Mouse (Mus musculus): Measurements from ENCODE around the gene Elk4.

The Elk4 gene

GRCm38 (mm10) chr1:132011785-132012184 lies 4.4 kb downstream of the Elk4 start:
- in situ Hi-C loops (cut with MboI, MseI), result loop anchor here (10.0 to 25.0 kb wide), 2 partner anchors 1024 to 1297 kb away; partner anchors contain the start of genes Gm29427 and Yod1

GRCm38 (mm10) chr1:132012861-132013260 lies 5.5 kb downstream of the Elk4 start:
- in situ Hi-C loops (cut with MboI, MseI), result loop anchor here (10.0 to 25.0 kb wide), 2 partner anchors 1026 to 1298 kb away; partner anchors contain the start of genes Gm29427 and Yod1

GRCm38 (mm10) chr1:132014800-132015199 lies 7.4 kb downstream of the Elk4 start:
- in situ Hi-C loops (cut with MboI, MseI), result loop anchor here (10.0 to 25.0 kb wide), 2 partner anchors 1027 to 1300 kb away; partner anchors contain the start of genes Gm29427 and Yod1

- in situ Hi-C loops (cut with MboI, MseI), result loop anchor here (10.0 to 25.0 kb wide), 2 partner anchors 1029 to 1302 kb away; partner anchors contain the start of genes Gm29427 and Yod1
Measured at GRCm38 (mm10) chr1:132016691-132017090, 9.3 kb downstream of the Elk4 start.

GRCm38 (mm10) chr1:132019876-132020275 lies 12.5 kb downstream of the Elk4 start:
- in situ Hi-C loops (cut with MboI, MseI), result loop anchor here (10.0 to 25.0 kb wide), 2 partner anchors 1033 to 1305 kb away; partner anchors contain the start of genes Gm29427 and Yod1

- in situ Hi-C loops (cut with MboI, MseI), result loop anchor here (25.0 kb wide), 1 partner anchor 1035 kb away; no protein-coding TSS in a partner anchor
Measured at GRCm38 (mm10) chr1:132022107-132022506, 14.7 kb downstream of the Elk4 start.

GRCm38 (mm10) chr1:132026925-132027646 lies 19.7 kb downstream of the Elk4 start:
- in situ Hi-C loops (cut with MboI, MseI), result no loop called here

- in situ Hi-C loops (cut with MboI, MseI), result no loop called here
Measured at GRCm38 (mm10) chr1:132027978-132028377, 20.6 kb downstream of the Elk4 start.

GRCm38 (mm10) chr1:132028413-132028812 lies 21.0 kb downstream of the Elk4 start:
- in situ Hi-C loops (cut with MboI, MseI), result no loop called here

- in situ Hi-C loops (cut with MboI, MseI), result no loop called here
Measured at GRCm38 (mm10) chr1:132030574-132030973, 23.2 kb downstream of the Elk4 start.

GRCm38 (mm10) chr1:132032172-132032571 lies 24.8 kb downstream of the Elk4 start:
- in situ Hi-C loops (cut with MboI, MseI), result no loop called here

GRCm38 (mm10) chr1:132037746-132038145 lies 30.3 kb downstream of the Elk4 start:
- in situ Hi-C loops (cut with MboI, MseI), result no loop called here

GRCm38 (mm10) chr1:132038753-132039152 lies 31.3 kb downstream of the Elk4 start:
- in situ Hi-C loops (cut with MboI, MseI), result no loop called here

GRCm38 (mm10) chr1:132040201-132040621 lies 32.8 kb downstream of the Elk4 start:
- in situ Hi-C loops (cut with MboI, MseI), result loop anchor here (5.0 kb wide), 1 partner anchor 43 kb away; no protein-coding TSS in a partner anchor

GRCm38 (mm10) chr1:132043759-132044158 lies 36.4 kb downstream of the Elk4 start:
- in situ Hi-C loops (cut with MboI, MseI), result loop anchor here (5.0 kb wide), 1 partner anchor 46 kb away; no protein-coding TSS in a partner anchor

GRCm38 (mm10) chr1:132046143-132046735 lies 38.8 kb downstream of the Elk4 start:
- in situ Hi-C loops (cut with MboI, MseI), result loop anchor here (5.0 kb wide), 1 partner anchor 69 kb away; no protein-coding TSS in a partner anchor

GRCm38 (mm10) chr1:132051746-132052145 lies 44.3 kb downstream of the Elk4 start:
- in situ Hi-C loops (cut with MboI, MseI), result loop anchor here (10.0 kb wide), 1 partner anchor 457 kb away; the partner anchor contains the start of gene Avpr1b

- in situ Hi-C loops (cut with MboI, MseI), result loop anchor here (10.0 kb wide), 1 partner anchor 460 kb away; the partner anchor contains the start of gene Avpr1b
Measured at GRCm38 (mm10) chr1:132054387-132054786, 47.0 kb downstream of the Elk4 start.

GRCm38 (mm10) chr1:132055054-132055664 lies 47.8 kb downstream of the Elk4 start:
- in situ Hi-C loops (cut with MboI, MseI), result loop anchor here (10.0 kb wide), 1 partner anchor 460 kb away; the partner anchor contains the start of gene Avpr1b

GRCm38 (mm10) chr1:132058558-132058957 lies 51.2 kb downstream of the Elk4 start:
- in situ Hi-C loops (cut with MboI, MseI), result loop anchor here (10.0 kb wide), 1 partner anchor 464 kb away; the partner anchor contains the start of gene Avpr1b

GRCm38 (mm10) chr1:132060036-132060769 lies 52.8 kb downstream of the Elk4 start:
- in situ Hi-C loops (cut with MboI, MseI), result no loop called here

Data from T-helper 2 cell (primary cell).